Mouse (Mus musculus): Measurements from ENCODE around the gene Dnah6. TPM values are rescaled to one million over a fixed set of nuclear protein-coding genes. Genes with fewer than 3 reads are reported as not detected.

Dnah6 gene
- polyA plus RNA-seq, 1 experiment = 0.04 TPM

- 70% methylated on average over 3 of the region's 3 CpGs for WGBS
- Histone ChIP-seq H3K27me3 (ENCODE audit: control insufficient read depth, insufficient read depth, low read length) (no peaks in the 10 kb centered on the region), H3K27ac (ENCODE audit: insufficient read depth, low read depth, low read length) (no peak overlapping the region), H3K4me1 (ENCODE audit: control insufficient read depth, insufficient read depth, insufficient read length, low read length) (peaks cover 4% of the 10 kb centered on the region), H3K4me3 (ENCODE audit: low read depth, low read length) (no peak overlapping the region), H3K36me3 (ENCODE audit: control insufficient read depth, insufficient read depth, low read length) (no peaks in the 10 kb centered on the region)
- TF ChIP-seq POLR2A (IDR thresholded peaks at IDR 0.05; ENCODE audit: low read depth, low read length) (no peak), CTCF (IDR thresholded peaks at IDR 0.05; ENCODE audit: extremely low read depth, insufficient read length, insufficient replicate concordance, low read depth, low read length) (no peak)
These were observed 7.4 kb upstream of the Dnah6 start for GRCm38 (mm10) chr6:73228881-73229280.

GRCm38 (mm10) chr6:73228408-73228807, 7.0 kb upstream of the Dnah6 start:
- TF ChIP-seq POLR2A (IDR thresholded peaks at IDR 0.05; ENCODE audit: low read depth, low read length) (no peak), CTCF (IDR thresholded peaks at IDR 0.05; ENCODE audit: extremely low read depth, insufficient read length, insufficient replicate concordance, low read depth, low read length) (no peak)
- peaks cover 4% of the 10 kb centered on the region for H3K4me1 ChIP-seq (ENCODE audit: control insufficient read depth, insufficient read depth, insufficient read length, low read length)
- WGBS = 42% methylated on average over 4 of the region's 4 CpGs

GRCm38 (mm10) chr6:73227376-73228158, 6.1 kb upstream of the Dnah6 start:
- TF ChIP-seq POLR2A (IDR thresholded peaks at IDR 0.05; ENCODE audit: low read depth, low read length) = no peak
- 0 out of 2 replicates have a peak, but pooled peaks have one; percentile 12 for TF ChIP-seq CTCF (IDR thresholded peaks at IDR 0.05; ENCODE audit: extremely low read depth, insufficient read length, insufficient replicate concordance, low read depth, low read length)
- 33% methylated on average over 10 of the region's 10 CpGs for WGBS
- Histone ChIP-seq H3K36me3 (ENCODE audit: control insufficient read depth, insufficient read depth, low read length) (no peaks in the 10 kb centered on the region), H3K4me1 (ENCODE audit: control insufficient read depth, insufficient read depth, insufficient read length, low read length) (peaks cover 4% of the 10 kb centered on the region), H3K4me3 (ENCODE audit: low read depth, low read length) (no peak overlapping the region), H3K27me3 (ENCODE audit: control insufficient read depth, insufficient read depth, low read length) (no peaks in the 10 kb centered on the region), H3K27ac (ENCODE audit: insufficient read depth, low read depth, low read length) (no peak overlapping the region)

More at GRCm38 (mm10) chr6:73228408-73228807, 7.0 kb upstream of the Dnah6 start:
- H3K36me3 ChIP-seq (ENCODE audit: control insufficient read depth, insufficient read depth, low read length) = no peaks in the 10 kb centered on the region
- no peak overlapping the region for H3K27ac ChIP-seq (ENCODE audit: insufficient read depth, low read depth, low read length)
- H3K4me3 ChIP-seq (ENCODE audit: low read depth, low read length) = no peak overlapping the region
- no peaks in the 10 kb centered on the region for H3K27me3 ChIP-seq (ENCODE audit: control insufficient read depth, insufficient read depth, low read length)

- Histone ChIP-seq H3K36me3 (ENCODE audit: control insufficient read depth, insufficient read depth, low read length) (no peaks in the 10 kb centered on the region), H3K27me3 (ENCODE audit: control insufficient read depth, insufficient read depth, low read length) (no peaks in the 10 kb centered on the region), H3K4me1 (ENCODE audit: control insufficient read depth, insufficient read depth, insufficient read length, low read length) (peaks cover 3% of the 10 kb centered on the region; the same call in 1 of the 2 replicates), H3K27ac (ENCODE audit: insufficient read depth, low read depth, low read length) (no peak overlapping the region), H3K4me3 (ENCODE audit: low read depth, low read length) (no peak overlapping the region)
- TF ChIP-seq POLR2A (IDR thresholded peaks at IDR 0.05; ENCODE audit: low read depth, low read length) (no peak), CTCF (IDR thresholded peaks at IDR 0.05; ENCODE audit: extremely low read depth, insufficient read length, insufficient replicate concordance, low read depth, low read length) (no peak)
- WGBS = 25% methylated on average over 10 of the region's 10 CpGs
These were observed 1.5 kb upstream of the Dnah6 start for GRCm38 (mm10) chr6:73222841-73223526.

GRCm38 (mm10) chr6:73221958-73222735, 696 bp upstream of the Dnah6 start:
- Histone ChIP-seq H3K4me1 (ENCODE audit: control insufficient read depth, insufficient read depth, insufficient read length, low read length) (peaks cover 3% of the 10 kb centered on the region; the same call in 1 of the 2 replicates), H3K36me3 (ENCODE audit: control insufficient read depth, insufficient read depth, low read length) (no peaks in the 10 kb centered on the region), H3K27me3 (ENCODE audit: control insufficient read depth, insufficient read depth, low read length) (no peaks in the 10 kb centered on the region), H3K4me3 (ENCODE audit: low read depth, low read length) (peak overlapping the region; percentile 17), H3K27ac (ENCODE audit: insufficient read depth, low read depth, low read length) (no peak overlapping the region)
- WGBS = 40% methylated on average over 23 of the region's 23 CpGs
- no peak for TF ChIP-seq POLR2A (IDR thresholded peaks at IDR 0.05; ENCODE audit: low read depth, low read length)
- no peak for TF ChIP-seq CTCF (IDR thresholded peaks at IDR 0.05; ENCODE audit: extremely low read depth, insufficient read length, insufficient replicate concordance, low read depth, low read length)

GRCm38 (mm10) chr6:73211602-73212001, 9.8 kb downstream of the Dnah6 start:
- Histone ChIP-seq H3K4me3 (ENCODE audit: low read depth, low read length) (no peak overlapping the region), H3K27ac (ENCODE audit: insufficient read depth, low read depth, low read length) (no peak overlapping the region), H3K27me3 (ENCODE audit: control insufficient read depth, insufficient read depth, low read length) (no peaks in the 10 kb centered on the region), H3K4me1 (ENCODE audit: control insufficient read depth, insufficient read depth, insufficient read length, low read length) (no peaks in the 10 kb centered on the region), H3K36me3 (ENCODE audit: control insufficient read depth, insufficient read depth, low read length) (no peaks in the 10 kb centered on the region)
- no peak for TF ChIP-seq CTCF (IDR thresholded peaks at IDR 0.05; ENCODE audit: extremely low read depth, insufficient read length, insufficient replicate concordance, low read depth, low read length)
- TF ChIP-seq POLR2A (IDR thresholded peaks at IDR 0.05; ENCODE audit: low read depth, low read length) = no peak
